Mouse (Mus musculus) WW6 (cell line): Measurements from ENCODE around the gene Orc2.

Experiments used
- DNase-seq: peaks from one replicate; pipeline ENCODE4 v3.0.0-alpha.2; 2013; ENCODE audit warnings: low read depth, low spot score

Gene Orc2

GRCm38 (mm10) chr1:58423371-58424248 is 81.3 kb downstream of the Orc2 start, which contains the start of gene Clk1:
Gene Clk1, minus strand, starts transcription at chr1:58424066.
- DNase-seq: peak; percentile 77

- no peak for DNase-seq
These were observed 82.0 kb downstream of the Orc2 start for GRCm38 (mm10) chr1:58422879-58423278.

GRCm38 (mm10) chr1:58420961-58421360 is 83.9 kb downstream of the Orc2 start:
- DNase-seq: no peak

- DNase-seq: no peak
These were observed 84.9 kb downstream of the Orc2 start for GRCm38 (mm10) chr1:58420032-58420431.

GRCm38 (mm10) chr1:58416048-58416447 is 88.9 kb downstream of the Orc2 start:
- no peak for DNase-seq

GRCm38 (mm10) chr1:58415442-58415841 is 89.5 kb downstream of the Orc2 start:
- DNase-seq: no peak
